Mouse (Mus musculus) olfactory bulb, adult 2 months (tissue): ENCODE results near the gene Ifit2.
"Not testable (repeated sequence)": the region's sequence is repeated elsewhere in the genome, so short reads cannot be mapped to it uniquely, and the experiment has no call there.

Source experiments
- CTCF ChIP-seq: fragments of 200-500 bp; IDR thresholded peaks from 2 replicates; pipeline ENCODE4 v1.5.1; 2012; ENCODE audit warnings: low read depth, mild to moderate bottlenecking, low read length, moderate library complexity; ENCODE audit not compliant: insufficient read depth
- POLR2A ChIP-seq: fragments of 200-500 bp; IDR thresholded peaks from 2 replicates; pipeline ENCODE4 v1.6.1; 2012; ENCODE audit warnings: mild to moderate bottlenecking, low read depth, low read length, moderate library complexity; ENCODE audit not compliant: insufficient read depth

GRCm38 (mm10) chr19:34594523-34594922 is 44.0 kb downstream of the Ifit2 start:
- not testable (repeated sequence) for TF ChIP-seq POLR2A, CTCF
